Mouse (Mus musculus) myocyte (in vitro differentiated cells): ENCODE measurements around the gene Rpl10a.

Source experiments
- CEBPB ChIP-seq: IDR thresholded peaks from 2 replicates; pipeline ENCODE4 v1.6.1; 2011; ENCODE audit warnings: mild to moderate bottlenecking, moderate library complexity; ENCODE audit not compliant: poor library complexity, insufficient read depth, severe bottlenecking
- MAX ChIP-seq: IDR thresholded peaks from one replicate; pipeline ENCODE4 v1.6.1; 2011; ENCODE audit warnings: low read depth, mild to moderate bottlenecking, control low read depth
- MYOG ChIP-seq, 3 experiments: IDR thresholded peaks; one replicate each; pipeline ENCODE4 v1.6.1; 2011; ENCODE audit warnings: control low read depth in 2 of 3, low read depth in 2 of 3, mild to moderate bottlenecking in 2 of 3; ENCODE audit not compliant: insufficient read length in 2 of 3, control insufficient read depth in 1 of 3, insufficient read depth in 1 of 3
- POLR2A ChIP-seq: IDR thresholded peaks from one replicate; pipeline ENCODE4 v1.6.1; 2011; ENCODE audit warnings: low read depth, mild to moderate bottlenecking, control low read depth, moderate library complexity; ENCODE audit not compliant: insufficient read length
- POLR2AphosphoS2 ChIP-seq: IDR thresholded peaks from one replicate; pipeline ENCODE4 v1.6.1; 2011; ENCODE audit warnings: low read depth, control low read depth; ENCODE audit not compliant: insufficient read length

DNA sequence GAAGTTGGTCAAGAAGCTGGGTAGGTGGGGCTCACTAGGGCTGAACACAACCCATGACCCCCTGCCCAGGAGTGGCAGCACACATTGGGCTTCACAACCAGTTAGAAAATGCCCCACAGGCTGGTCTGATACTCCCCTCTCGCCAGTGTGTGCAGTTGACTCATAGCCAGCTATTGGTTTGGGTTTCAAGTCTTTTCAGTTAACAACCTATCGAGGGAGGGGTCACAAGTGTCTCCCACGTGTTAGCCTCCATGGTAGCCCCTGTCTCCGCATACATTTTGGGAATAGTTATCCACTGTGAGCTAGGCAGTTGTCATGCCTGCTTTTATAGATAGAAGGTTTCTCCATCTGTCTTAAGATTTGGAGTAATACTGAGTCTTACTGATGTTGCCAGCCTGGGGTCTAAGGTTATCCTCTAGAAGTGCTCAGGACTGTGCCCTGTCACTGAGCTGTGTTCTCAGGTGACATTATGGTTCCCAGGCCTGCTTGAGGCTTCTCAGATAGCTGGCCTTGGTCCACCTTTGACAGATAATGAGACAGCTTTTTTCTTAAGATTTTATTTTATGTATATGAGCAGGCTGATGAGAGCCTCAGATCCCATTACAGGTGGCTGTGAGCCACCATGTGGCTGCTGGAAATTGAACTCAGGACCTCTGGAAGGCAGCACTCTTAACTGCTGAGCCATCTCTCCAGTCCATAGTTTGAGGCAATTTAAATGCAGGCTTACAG lies 1.4 kb downstream of the Rpl10a start:
- TF ChIP-seq POLR2A (peak; percentile 13), CEBPB (no peak), MYOG (IDR thresholded peaks at IDR 0.05; ENCODE audit: control insufficient read depth in 1 of 3, insufficient read depth in 1 of 3, insufficient read length in 2 of 3, low read depth in 2 of 3) (no peak), MAX (no peak), POLR2AphosphoS2 (peak; percentile 67)
